Mouse (Mus musculus): ENCODE measurements around the gene Rbl2. TPM values are rescaled to one million over a fixed set of nuclear protein-coding genes. Genes with fewer than 3 reads are reported as not detected.
A peak's percentile ranks its signal among the peaks of the same experiment; 100 is the strongest.

The Rbl2 gene
- total RNA-seq (2021) = 10 to 100 TPM; 16.8 to 20.2 TPM
- long read RNA-seq, experiment 1, full-length matches to known transcripts = 20 of 27 reads
- long read RNA-seq, experiment 1, partial matches to known transcripts = 5 of 27 reads
- long read RNA-seq, experiment 1, other reads (novel, unspliced or antisense) = 2 of 27 reads
- long read RNA-seq, experiment 2, full-length matches to known transcripts = 13 of 18 reads
- long read RNA-seq, experiment 2, partial matches to known transcripts = 3 of 18 reads
- long read RNA-seq, experiment 2, other reads (novel, unspliced or antisense) = 2 of 18 reads

GRCm38 (mm10) chr8:91069834-91070233 is at the start of gene Rbl2:
Gene Rbl2 (plus strand): TSS chr8:91070057.
- peak; percentile 92 for DNase-seq

DNA sequence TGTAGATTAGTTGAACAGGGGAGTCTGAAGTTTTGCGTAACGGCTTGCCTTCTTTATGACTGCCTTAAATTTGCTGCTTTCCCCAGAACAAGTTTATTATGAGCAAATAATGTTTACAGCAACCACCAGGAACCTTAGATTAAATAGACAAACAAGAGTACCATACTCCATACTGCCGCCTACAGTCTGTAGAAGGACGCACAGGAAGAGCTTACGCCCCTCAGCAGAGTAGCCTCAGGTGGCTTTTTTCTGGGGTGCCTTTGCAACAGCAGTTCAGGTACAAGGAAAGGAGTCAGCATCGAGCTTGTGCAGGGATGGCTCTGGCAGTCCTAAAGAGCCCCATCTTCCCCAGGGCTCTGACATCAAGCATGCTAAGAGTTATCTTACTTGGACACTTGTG is 35.4 kb upstream of the Rbl2 start:
- no peak for DNase-seq

GRCm38 (mm10) chr8:91036905-91037304 is 33.0 kb upstream of the Rbl2 start:
- no peak for DNase-seq

DNA sequence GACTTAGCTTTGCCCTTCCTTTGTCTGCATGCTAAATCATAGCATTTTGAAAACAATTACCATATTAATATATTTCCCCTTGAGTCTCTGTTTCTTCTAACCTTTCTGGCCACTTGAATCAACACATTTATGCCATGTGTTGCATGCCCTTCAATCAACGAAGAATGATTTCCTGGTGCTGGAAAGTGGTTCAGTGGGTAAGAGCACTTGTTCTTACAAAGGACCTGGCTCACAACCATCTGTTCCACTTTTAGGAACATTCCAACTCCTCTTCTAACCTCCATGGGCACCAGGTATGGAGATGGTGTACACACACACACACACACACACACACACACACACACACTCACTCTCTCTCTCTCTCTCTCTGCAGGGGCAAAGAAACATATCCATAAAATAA is 31.2 kb upstream of the Rbl2 start:
- no peak for DNase-seq

- no peak for DNase-seq
These were observed 23.5 kb upstream of the Rbl2 start for GRCm38 (mm10) chr8:91046370-91046769.

DNA sequence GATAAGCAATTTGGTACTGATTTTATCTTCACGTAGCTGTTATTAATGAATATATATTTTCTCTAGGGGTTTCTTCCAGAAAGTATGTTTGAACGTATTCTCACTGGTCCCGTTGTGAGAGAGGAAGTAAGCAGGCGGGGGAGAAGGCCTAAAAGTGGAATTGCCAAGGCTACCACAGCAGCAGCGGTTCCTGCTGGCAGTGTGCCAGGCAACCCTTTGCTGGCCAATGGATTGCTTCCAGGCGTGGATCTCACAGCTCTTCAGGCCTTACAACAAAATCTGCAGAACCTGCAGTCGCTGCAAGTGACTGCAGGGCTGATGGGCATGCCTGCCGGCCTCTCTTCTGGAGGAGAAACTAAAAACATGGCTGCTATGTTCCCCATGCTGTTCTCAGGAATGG is 18.8 kb upstream of the Rbl2 start:
- peak; percentile 79 for DNase-seq

- no peak for DNase-seq
These were observed 15.4 kb upstream of the Rbl2 start for GRCm38 (mm10) chr8:91054418-91054817.

GRCm38 (mm10) chr8:91056848-91057247 is 13.0 kb upstream of the Rbl2 start:
- DNase-seq = no peak

DNA sequence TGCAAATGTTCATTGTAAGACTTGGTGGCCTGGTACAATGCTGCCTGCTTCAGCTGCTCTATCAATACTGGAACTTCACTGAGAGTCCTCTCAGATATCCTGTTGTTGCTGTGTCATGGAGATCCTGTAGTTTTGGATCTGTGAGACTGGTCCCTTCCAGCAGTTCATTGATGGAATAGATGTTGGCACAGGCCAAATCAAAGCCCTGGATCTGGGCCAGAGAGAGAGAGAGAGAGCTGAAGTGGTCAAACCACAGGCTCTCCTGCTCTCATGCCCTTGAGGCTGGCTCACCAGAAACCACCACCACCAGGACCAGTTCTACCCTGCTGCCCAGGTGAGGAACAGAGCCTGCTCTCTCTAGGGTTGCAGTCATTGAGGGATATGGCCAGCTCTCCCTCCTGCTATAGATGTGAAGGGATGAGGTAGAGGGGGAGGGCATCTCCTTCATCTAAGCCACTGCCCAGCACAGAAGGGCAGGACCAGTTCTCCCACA is 10.7 kb upstream of the Rbl2 start:
- no peak for DNase-seq

GRCm38 (mm10) chr8:91059884-91060510 is 9.9 kb upstream of the Rbl2 start:
- DNase-seq = no peak

GRCm38 (mm10) chr8:91060555-91061471 is 9.0 kb upstream of the Rbl2 start:
- DNase-seq = peak; percentile 29

- no peak for DNase-seq
These were observed 4.7 kb upstream of the Rbl2 start for GRCm38 (mm10) chr8:91065179-91065578.

GRCm38 (mm10) chr8:91069407-91069806 is 450 bp upstream of the Rbl2 start:
- DNase-seq = no peak

- peak; percentile 65 for DNase-seq
These were observed 510 bp downstream of the Rbl2 start for GRCm38 (mm10) chr8:91070275-91070859.

GRCm38 (mm10) chr8:91077077-91077867 is 7.4 kb downstream of the Rbl2 start:
- no peak for DNase-seq

GRCm38 (mm10) chr8:91079678-91080077 is 9.8 kb downstream of the Rbl2 start:
- no peak for DNase-seq

DNA sequence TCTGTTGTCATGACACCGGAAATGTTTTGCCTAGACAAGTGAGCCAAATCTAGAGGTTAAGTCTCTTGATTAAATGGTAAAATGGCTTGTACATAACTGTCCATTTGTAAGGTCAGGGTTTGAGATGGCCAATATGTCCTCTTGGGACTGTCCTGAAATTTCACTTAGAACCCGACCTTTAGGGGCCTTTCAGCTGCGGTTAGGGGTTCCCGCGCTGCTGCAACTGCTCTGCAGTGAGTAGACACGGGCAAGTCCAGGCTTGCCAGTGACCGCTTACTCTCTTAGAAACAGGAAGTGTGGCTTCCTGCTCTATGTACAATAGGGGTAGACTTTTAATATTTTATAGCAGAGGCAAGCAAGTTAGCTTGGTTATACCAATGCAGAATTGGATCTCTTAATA is 12.1 kb downstream of the Rbl2 start:
- no peak for DNase-seq

DNA sequence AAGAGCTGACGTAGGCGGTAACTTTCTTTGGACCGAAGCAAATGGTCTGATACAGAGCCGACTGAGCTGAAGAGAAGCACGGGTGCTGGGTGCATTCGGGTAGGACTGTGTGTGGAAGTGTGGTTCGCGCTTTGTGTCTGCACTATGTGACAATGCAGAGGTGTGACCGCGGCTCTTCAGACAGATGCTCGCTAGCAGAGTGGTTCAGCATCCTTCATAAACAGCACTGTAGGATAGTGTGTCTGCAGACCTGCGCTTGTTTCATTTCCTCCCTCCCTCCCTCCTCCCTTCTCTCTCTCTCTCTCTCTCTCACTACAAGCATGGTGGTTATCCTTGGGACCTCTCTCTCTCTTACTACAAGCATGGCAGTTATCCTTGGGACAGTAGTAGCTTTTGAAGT is 12.6 kb downstream of the Rbl2 start:
- DNase-seq = no peak

DNA sequence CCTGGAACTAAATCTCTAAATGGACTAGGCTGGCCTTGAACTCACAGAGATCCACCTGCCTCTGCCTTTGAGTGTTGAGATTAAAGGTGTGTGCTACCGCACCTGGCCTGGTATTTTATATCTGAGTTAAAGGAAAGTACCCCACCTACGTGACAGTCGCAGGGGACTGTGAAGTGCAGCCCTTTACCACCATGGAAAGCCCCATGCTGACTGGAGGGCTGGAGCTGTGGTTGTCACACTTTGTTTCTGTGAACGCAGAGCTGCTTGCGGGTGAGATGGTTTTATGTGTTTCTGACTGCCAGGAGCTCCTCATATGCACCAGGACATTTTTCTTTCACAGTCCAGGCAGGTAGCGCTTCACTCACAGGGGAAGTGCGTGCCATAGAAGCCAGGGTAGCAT is 18.6 kb downstream of the Rbl2 start:
- no peak for DNase-seq

DNA sequence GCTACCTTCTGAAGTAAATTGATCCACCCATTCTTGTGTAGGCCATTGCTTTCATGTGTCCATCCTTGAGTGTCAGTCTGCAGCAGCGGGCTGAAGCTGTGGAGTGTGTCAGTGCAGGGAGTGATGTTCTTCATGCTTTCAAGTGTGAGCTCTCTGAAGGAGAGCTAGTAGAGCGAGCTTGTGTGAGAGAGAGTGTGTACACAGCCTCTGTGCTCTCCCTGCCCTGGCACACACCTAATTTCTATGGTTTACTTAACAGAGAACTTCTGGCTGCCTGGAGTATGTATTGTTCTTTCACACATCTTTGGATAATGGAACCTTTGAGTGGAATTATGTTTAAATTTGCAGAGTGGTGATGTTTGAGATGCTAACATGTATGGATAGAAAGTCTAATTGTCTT is 19.7 kb downstream of the Rbl2 start:
- no peak for DNase-seq

- DNase-seq = no peak
These were observed 24.3 kb downstream of the Rbl2 start for GRCm38 (mm10) chr8:91094135-91094534.

GRCm38 (mm10) chr8:91098106-91098505 is 28.2 kb downstream of the Rbl2 start:
- DNase-seq = no peak

All from gastrocnemius, postnatal 10 days (tissue).